Mouse (Mus musculus) heart, adult 2 months (tissue): ENCODE results near the gene Cygb.

Experiments
- CTCF ChIP-seq: fragments of 200-600 bp; IDR thresholded peaks from 2 replicates; pipeline ENCODE4 v1.8.1; 2022; ENCODE audit warnings: antibody characterized with exemption, mild to moderate bottlenecking, moderate library complexity
- POLR2A ChIP-seq: fragments of 200-500 bp; IDR thresholded peaks from 2 replicates; pipeline ENCODE4 v1.6.1; 2011; ENCODE audit warnings: mild to moderate bottlenecking, low read depth, low read length, control low read depth; ENCODE audit not compliant: insufficient read depth

DNA sequence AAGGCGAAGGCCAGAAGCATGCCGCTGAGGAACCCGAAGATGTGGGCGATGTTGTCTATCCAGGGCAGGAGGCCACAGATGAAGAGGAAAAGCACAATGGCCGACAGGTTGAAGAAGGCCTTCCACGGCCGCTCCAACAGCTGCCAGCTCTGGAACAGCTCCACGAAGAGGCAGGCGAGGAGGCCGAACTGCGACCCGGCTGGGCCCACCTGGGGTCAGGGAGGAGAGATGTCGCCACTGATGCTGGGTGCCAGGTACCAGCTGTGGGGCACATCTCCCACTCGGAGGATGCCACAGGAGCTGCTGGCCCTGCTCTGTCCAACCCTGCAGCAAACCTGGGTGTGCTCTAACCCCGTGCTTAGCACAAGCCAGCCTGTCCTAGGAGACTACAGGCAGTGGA lies 54.9 kb downstream of the Cygb start:
- TF ChIP-seq POLR2A: no peak
- no peak for TF ChIP-seq CTCF
